Mouse (Mus musculus) cerebellum, postnatal 36 days (tissue): Measurements from ENCODE around the gene Psmc1.

Source experiments
- DNase-seq, 2 experiments: peaks; one replicate each; pipeline ENCODE4 v3.0.0; 2021 to 2022; ENCODE audit warnings: mixed read lengths in 2 of 2

The Psmc1 gene

GRCm38 (mm10) chr12:100109986-100110696 lies at the start of gene Psmc1:
Gene Psmc1, plus strand, starts transcription at chr12:100110154.
- peak; percentile 75 to 82 for DNase-seq

- DNase-seq = no peak
Measured at GRCm38 (mm10) chr12:100061071-100061470, 48.9 kb upstream of the Psmc1 start.

GRCm38 (mm10) chr12:100061826-100062225 lies 48.1 kb upstream of the Psmc1 start:
- no peak for DNase-seq

- DNase-seq = no peak
Measured at GRCm38 (mm10) chr12:100062584-100062983, 47.4 kb upstream of the Psmc1 start.

- no peak for DNase-seq
Measured at GRCm38 (mm10) chr12:100065109-100065508, 44.8 kb upstream of the Psmc1 start.

- DNase-seq = no peak
Measured at GRCm38 (mm10) chr12:100067477-100067876, 42.5 kb upstream of the Psmc1 start.

- no peak for DNase-seq
Measured at GRCm38 (mm10) chr12:100073201-100073672, 36.7 kb upstream of the Psmc1 start.

GRCm38 (mm10) chr12:100075715-100076114 lies 34.2 kb upstream of the Psmc1 start:
- DNase-seq = no peak

GRCm38 (mm10) chr12:100079636-100080286 lies 30.2 kb upstream of the Psmc1 start:
- no peak for DNase-seq

GRCm38 (mm10) chr12:100088026-100088425 lies 21.9 kb upstream of the Psmc1 start:
- no peak for DNase-seq

GRCm38 (mm10) chr12:100089265-100089664 lies 20.7 kb upstream of the Psmc1 start:
- DNase-seq = no peak

- DNase-seq = no peak
Measured at GRCm38 (mm10) chr12:100090750-100091149, 19.2 kb upstream of the Psmc1 start.

- DNase-seq = no peak
Measured at GRCm38 (mm10) chr12:100093046-100093445, 16.9 kb upstream of the Psmc1 start.

GRCm38 (mm10) chr12:100099971-100100706 lies 9.8 kb upstream of the Psmc1 start:
- DNase-seq = no peak

- DNase-seq = no peak
Measured at GRCm38 (mm10) chr12:100100707-100101030, 9.3 kb upstream of the Psmc1 start.

GRCm38 (mm10) chr12:100101651-100102050 lies 8.3 kb upstream of the Psmc1 start:
- DNase-seq = no peak

- no peak for DNase-seq
Measured at GRCm38 (mm10) chr12:100104530-100104929, 5.4 kb upstream of the Psmc1 start.

GRCm38 (mm10) chr12:100106275-100106895 lies 3.6 kb upstream of the Psmc1 start:
- DNase-seq = peak; percentile 79 to 87

GRCm38 (mm10) chr12:100107436-100107835 lies 2.5 kb upstream of the Psmc1 start:
- no peak for DNase-seq

GRCm38 (mm10) chr12:100115982-100116381 lies 6.0 kb downstream of the Psmc1 start:
- no peak for DNase-seq

GRCm38 (mm10) chr12:100122921-100123381 lies 13.0 kb downstream of the Psmc1 start:
- DNase-seq = peak; percentile 58 to 61

GRCm38 (mm10) chr12:100123476-100123875 lies 13.5 kb downstream of the Psmc1 start:
- DNase-seq = peak in 1 of 2 experiments; percentile 18
